Mouse (Mus musculus) embryonic fibroblast, embryonic 13.5 days (primary cell): ENCODE measurements around the gene Pola2.
A peak's percentile ranks its signal among the peaks of the same experiment; 100 is the strongest.

Experiments used
- CTCF ChIP-seq: IDR thresholded peaks from 2 replicates; pipeline ENCODE4 v1.5.1; 2011; ENCODE audit warnings: mild to moderate bottlenecking, control low read depth, low read length, moderate library complexity, borderline replicate concordance; ENCODE audit not compliant: insufficient read depth
- POLR2A ChIP-seq: IDR thresholded peaks from 2 replicates; pipeline ENCODE4 v1.6.1; 2011; ENCODE audit warnings: low read depth, mild to moderate bottlenecking, control low read depth, low read length, moderate library complexity

DNA sequence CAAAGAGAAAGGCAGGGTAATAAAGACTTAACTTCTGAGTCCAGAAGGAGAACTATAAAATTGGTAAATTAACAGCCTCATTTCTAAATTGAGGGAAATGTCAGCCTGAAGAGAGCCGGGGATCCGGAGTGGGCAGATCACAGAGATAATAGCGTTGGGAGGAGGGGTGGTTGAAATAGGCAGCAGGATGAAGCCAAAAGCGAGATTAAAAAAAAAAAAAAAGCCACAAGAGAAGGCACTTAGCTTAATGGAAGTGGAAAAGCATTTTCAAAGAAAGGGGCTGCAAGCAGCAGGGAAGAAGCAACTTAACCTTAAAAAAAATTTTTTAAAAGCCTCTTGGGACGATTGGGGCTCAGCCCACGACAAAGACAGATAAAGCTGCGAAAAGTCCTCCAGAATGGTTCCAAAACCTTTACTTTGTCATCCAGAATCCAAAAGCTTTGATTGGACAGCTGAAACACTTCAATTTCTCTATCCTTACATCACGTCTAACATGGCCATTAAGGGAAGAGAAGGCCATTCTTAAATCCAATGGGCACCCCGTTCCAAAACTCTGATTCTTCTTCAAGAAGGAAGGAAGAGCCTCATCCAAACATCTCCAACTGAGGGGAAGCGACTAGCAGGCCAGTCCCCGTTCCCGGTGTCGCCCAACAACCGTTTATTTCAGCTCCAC, 52.4 kb downstream of the Pola2 start:
- no peak for TF ChIP-seq CTCF
- TF ChIP-seq POLR2A, result peak; percentile 36; the same call in 1 of the 2 replicates
